Mouse (Mus musculus): ENCODE measurements around the gene Cyp2t4.

- TF ChIP-seq MAFK (IDR thresholded peaks at IDR 0.05; ENCODE audit: insufficient read depth, low read depth, low read length) (no peak), CHD2 (IDR thresholded peaks at IDR 0.05; ENCODE audit: low read depth, low read length) (no peak), HCFC1 (IDR thresholded peaks at IDR 0.05; ENCODE audit: borderline replicate concordance, insufficient read depth, low read length) (no peak), ZNF384 (IDR thresholded peaks at IDR 0.05; ENCODE audit: low read depth, low read length) (no peak), ZC3H11A (IDR thresholded peaks at IDR 0.05; ENCODE audit: borderline replicate concordance, low read depth, low read length) (no peak)
Observed at GRCm38 (mm10) chr7:27131387-27131786, 22.1 kb upstream of the Cyp2t4 start.
